ENCODE assay signal across 9 mouse cellular contexts in genomic region chr10:13861115-13861909, GRCm38 (mm10). TPM values are rescaled to one million over a fixed set of nuclear protein-coding genes. Genes with fewer than 3 reads are reported as not detected.
DNase-seq lines count a peak whose midpoint lies in the region; ATAC-seq lines count a peak whose summit lies in the region.
"Had no signal": no experiment of that assay in that cellular context is flagged by ENCODE, and none has a peak within 500 bp of the region (broad histone marks: within the 10 kb centered on the region; RNA-seq: fewer than 3 reads in every experiment).

No protein-coding gene starts in this region.

- peak overlapping the region; percentile 31 for H3K4me2 ChIP-seq in forebrain, embryonic 15.5 days (replicated peaks)
- peak overlapping the region; percentile 30; the same call in 1 of the 2 replicates for H3K4me2 ChIP-seq in intestine, embryonic 16.5 days (ENCODE audit: low read depth, low read length)
- H3K4me2 ChIP-seq in midbrain, embryonic 14.5 days (ENCODE audit: low read length): peak overlapping the region; percentile 44

- H3K9me3 ChIP-seq in forebrain, embryonic 15.5 days: no peaks in the 10 kb centered on the region
- no peaks in the 10 kb centered on the region for H3K9me3 ChIP-seq in intestine, embryonic 16.5 days (ENCODE audit: control insufficient read depth, low read length)
- no peaks in the 10 kb centered on the region for H3K9me3 ChIP-seq in midbrain, embryonic 14.5 days (ENCODE audit: control insufficient read depth, low read length)
- H3K9me3 ChIP-seq: G1E had no signal

- H3K4me1 ChIP-seq in forebrain, embryonic 15.5 days: peaks cover 3% of the 10 kb centered on the region; the same call in 1 of the 2 replicates
- peaks cover 10% of the 10 kb centered on the region for H3K4me1 ChIP-seq in intestine, embryonic 16.5 days (ENCODE audit: control insufficient read depth, insufficient read depth, low read length)
- 0 out of 2 replicates have a peak, but pooled peaks cover 8% of the 10 kb centered on the region for H3K4me1 ChIP-seq in midbrain, embryonic 14.5 days (ENCODE audit: control insufficient read depth, insufficient read depth, low read length)

- DNase-seq in gastrocnemius, adult 18-20 months (ENCODE audit: low spot score): peak; percentile 12
- no peak for DNase-seq in gastrocnemius, postnatal 36 days
- DNase-seq in left cerebral cortex, adult 9 months (ENCODE audit: low spot score in 2 of 2): peak; percentile 64 to 76
- peak; percentile 69 for DNase-seq in midbrain, embryonic 14.5 days
- DNase-seq in urinary bladder, postnatal 10 days (ENCODE audit: low spot score): no peak
- no peak for DNase-seq in thymus, postnatal 14 days

- intact Hi-C loops in gastrocnemius, postnatal 36 days (cut with DNase I): no loop called here

- ATAC-seq in forebrain, embryonic 15.5 days (replicated peaks): peak; percentile 85
- peak; percentile 75 for ATAC-seq in intestine, embryonic 16.5 days
- ATAC-seq in midbrain, embryonic 14.5 days (ENCODE audit: low FRiP score, low TSS enrichment): peak; percentile 79

- no peak overlapping the region for H3K9ac ChIP-seq in forebrain, embryonic 15.5 days (replicated peaks)
- peak overlapping the region; percentile 43; the same call in 1 of the 2 replicates for H3K9ac ChIP-seq in intestine, embryonic 16.5 days (ENCODE audit: low read depth, low read length)
- H3K9ac ChIP-seq in midbrain, embryonic 14.5 days (replicated peaks; ENCODE audit: low read length): 0 out of 2 replicates have a peak overlapping the region, but pooled peaks have one; percentile 14

- no peaks in the 10 kb centered on the region for H3K36me3 ChIP-seq in forebrain, embryonic 15.5 days
- no peaks in the 10 kb centered on the region for H3K36me3 ChIP-seq in intestine, embryonic 16.5 days (ENCODE audit: control insufficient read depth, insufficient read depth, low read length)
- H3K36me3 ChIP-seq in midbrain, embryonic 14.5 days (ENCODE audit: control insufficient read depth, insufficient read depth, low read length): no peaks in the 10 kb centered on the region
- H3K36me3 ChIP-seq: G1E had no signal

- H3K27ac ChIP-seq in forebrain, embryonic 15.5 days (replicated peaks): peak overlapping the region; percentile 74
- peak overlapping the region; percentile 82 for H3K27ac ChIP-seq in intestine, embryonic 16.5 days (ENCODE audit: low read length)
- peak overlapping the region; percentile 72 for H3K27ac ChIP-seq in midbrain, embryonic 14.5 days (replicated peaks; ENCODE audit: low read depth, low read length)

- peak overlapping the region; percentile 11; the same call in 1 of the 2 replicates for H3K4me3 ChIP-seq in forebrain, embryonic 15.5 days
- H3K4me3 ChIP-seq in intestine, embryonic 16.5 days (ENCODE audit: low read length): peak overlapping the region; percentile 14; the same call in 1 of the 2 replicates
- H3K4me3 ChIP-seq in midbrain, embryonic 14.5 days (replicated peaks; ENCODE audit: low read depth, low read length): peak overlapping the region; percentile 12

- 15% methylated on average over 11 of the region's 11 CpGs for WGBS in forebrain, embryonic 15.5 days
- 31% methylated on average over 11 of the region's 11 CpGs for WGBS in intestine, embryonic 16.5 days
- WGBS in midbrain, embryonic 14.5 days: 6% methylated on average over 11 of the region's 11 CpGs

- no peaks in the 10 kb centered on the region for H3K27me3 ChIP-seq in forebrain, embryonic 15.5 days
- H3K27me3 ChIP-seq in intestine, embryonic 16.5 days (replicated peaks; ENCODE audit: control insufficient read depth, insufficient read depth, low read length): no peaks in the 10 kb centered on the region
- H3K27me3 ChIP-seq in midbrain, embryonic 14.5 days (ENCODE audit: control insufficient read depth, insufficient read depth, low read length): no peaks in the 10 kb centered on the region

RNA-seq across cellular contexts. Expression of gene Aig1, which starts 7.5 kb away (rescaled TPM):
- 10 to 100 TPM; 14.8 to 15.7 TPM for total RNA-seq in gastrocnemius, adult 18-20 months (2021)
- 10 to 100 TPM; 17.8 to 20.3 TPM for total RNA-seq in gastrocnemius, postnatal 36 days (2021)
- polyA plus RNA-seq in forebrain, embryonic 15.5 days (2015; fragmentation: Nextera tagmentation; extraction: Ambion mirVana): 60.3 and 71.5 TPM in 2 replicates
- polyA plus RNA-seq in intestine, embryonic 16.5 days (2015; fragmentation: Nextera tagmentation; extraction: Ambion mirVana): 97.1 and 107 TPM in 2 replicates
- polyA plus RNA-seq in midbrain, embryonic 14.5 days (2014; fragmentation: Nextera tagmentation; extraction: Ambion mirVana): 76.0 and 81.5 TPM in 2 replicates
- polyA plus RNA-seq: G1E had no signal

Comparison
In these comparisons a context has a peak if more than half of its experiments do, and no peak if none do; other contexts are left out.
1. DNase-seq: peak in gastrocnemius, adult 18-20 months (single experiment), left cerebral cortex, adult 9 months (2 of 2) and midbrain, embryonic 14.5 days (single experiment); none in gastrocnemius, postnatal 36 days (0 of 2), urinary bladder, postnatal 10 days (single experiment) and thymus, postnatal 14 days (single experiment).
2. Peak in every context shown above with its lines, with median percentiles within 50 percentile points of each other: ATAC-seq, H3K27ac ChIP-seq, H3K4me2 ChIP-seq and H3K4me3 ChIP-seq.